Mouse (Mus musculus): Measurements from ENCODE around the gene Eno2. TPM values are rescaled to one million over a fixed set of nuclear protein-coding genes. Genes with fewer than 3 reads are reported as not detected.

The Eno2 gene
- polyA plus RNA-seq, 1 experiment from 2014 or later, result 10.7 TPM

GRCm38 (mm10) chr6:124746296-124746605 lies 23.2 kb downstream of the Eno2 start:
- ATAC-seq (ENCODE audit: insufficient number of reproducible peaks, insufficient read depth, low FRiP score, low TSS enrichment, low read depth), result 0 out of 2 replicates have a peak, but pooled peaks have one; percentile 0
- Histone ChIP-seq H3K4me1 (peaks cover 36% of the 10 kb centered on the region), H3K27ac (peak overlapping the region; percentile 86), H3K4me2 (peak overlapping the region; percentile 92), H3K9ac (peak overlapping the region; percentile 83), H3K4me3 (peak overlapping the region; percentile 51), H3K36me3 (peaks cover 68% of the 10 kb centered on the region), H3K9me3 (no peaks in the 10 kb centered on the region), H3K27me3 (no peaks in the 10 kb centered on the region)
- WGBS, result 23% methylated on average over 8 of the region's 8 CpGs

GRCm38 (mm10) chr6:124745490-124746295 lies 23.8 kb downstream of the Eno2 start:
- Histone ChIP-seq H3K4me1 (peaks cover 36% of the 10 kb centered on the region), H3K9me3 (no peaks in the 10 kb centered on the region), H3K9ac (peak overlapping the region; percentile 83), H3K4me3 (peak overlapping the region; percentile 51), H3K27ac (peak overlapping the region; percentile 86), H3K4me2 (peak overlapping the region; percentile 92), H3K27me3 (no peaks in the 10 kb centered on the region), H3K36me3 (peaks cover 68% of the 10 kb centered on the region)
- WGBS, result 1% methylated on average over 84 of the region's 85 CpGs
- ATAC-seq (ENCODE audit: insufficient number of reproducible peaks, insufficient read depth, low FRiP score, low TSS enrichment, low read depth), result peak; percentile 78

GRCm38 (mm10) chr6:124744755-124745321 lies 24.6 kb downstream of the Eno2 start:
- H3K36me3 ChIP-seq, result peaks cover 63% of the 10 kb centered on the region
- peak overlapping the region; percentile 92 for H3K4me2 ChIP-seq
- no peaks in the 10 kb centered on the region for H3K9me3 ChIP-seq
- H3K27ac ChIP-seq, result peak overlapping the region; percentile 86
- H3K27me3 ChIP-seq, result no peaks in the 10 kb centered on the region
- H3K4me3 ChIP-seq, result peak overlapping the region; percentile 51
- WGBS, result 70% methylated on average over 26 of the region's 26 CpGs
- H3K9ac ChIP-seq, result peak overlapping the region; percentile 83
- ATAC-seq (ENCODE audit: insufficient number of reproducible peaks, insufficient read depth, low FRiP score, low TSS enrichment, low read depth), result no peak
- peaks cover 40% of the 10 kb centered on the region for H3K4me1 ChIP-seq

GRCm38 (mm10) chr6:124743647-124744046 lies 25.8 kb downstream of the Eno2 start:
- peaks cover 51% of the 10 kb centered on the region for H3K4me1 ChIP-seq
- H3K4me2 ChIP-seq, result no peak overlapping the region
- ATAC-seq (ENCODE audit: insufficient number of reproducible peaks, insufficient read depth, low FRiP score, low TSS enrichment, low read depth), result no peak
- no peaks in the 10 kb centered on the region for H3K27me3 ChIP-seq
- peaks cover 58% of the 10 kb centered on the region for H3K36me3 ChIP-seq
- H3K9ac ChIP-seq, result no peak overlapping the region
- 85% methylated on average over 8 of the region's 8 CpGs for WGBS
- H3K9me3 ChIP-seq, result no peaks in the 10 kb centered on the region
- H3K4me3 ChIP-seq, result no peak overlapping the region
- peak overlapping the region; percentile 35; the same call in 1 of the 2 replicates for H3K27ac ChIP-seq

- peaks cover 53% of the 10 kb centered on the region for H3K36me3 ChIP-seq
- no peak overlapping the region for H3K4me3 ChIP-seq
- H3K4me2 ChIP-seq, result no peak overlapping the region
- no peaks in the 10 kb centered on the region for H3K9me3 ChIP-seq
- 0 out of 2 replicates have a peak overlapping the region, but pooled peaks have one; percentile 27 for H3K9ac ChIP-seq
- no peaks in the 10 kb centered on the region for H3K27me3 ChIP-seq
- H3K4me1 ChIP-seq, result peaks cover 57% of the 10 kb centered on the region
- ATAC-seq (ENCODE audit: insufficient number of reproducible peaks, insufficient read depth, low FRiP score, low TSS enrichment, low read depth), result no peak
- H3K27ac ChIP-seq, result no peak overlapping the region
- 86% methylated on average over 15 of the region's 15 CpGs for WGBS
Observed at GRCm38 (mm10) chr6:124742839-124743514, 26.5 kb downstream of the Eno2 start.

GRCm38 (mm10) chr6:124741842-124742241 lies 27.6 kb downstream of the Eno2 start:
- peak overlapping the region; percentile 78 for H3K4me2 ChIP-seq
- peaks cover 42% of the 10 kb centered on the region for H3K36me3 ChIP-seq
- no peaks in the 10 kb centered on the region for H3K27me3 ChIP-seq
- peak overlapping the region; percentile 99 for H3K27ac ChIP-seq
- H3K9ac ChIP-seq, result peak overlapping the region; percentile 92
- H3K9me3 ChIP-seq, result no peaks in the 10 kb centered on the region
- peaks cover 48% of the 10 kb centered on the region for H3K4me1 ChIP-seq
- H3K4me3 ChIP-seq, result peak overlapping the region; percentile 65
- ATAC-seq (ENCODE audit: insufficient number of reproducible peaks, insufficient read depth, low FRiP score, low TSS enrichment, low read depth), result no peak
- WGBS, result 69% methylated on average over 3 of the region's 3 CpGs

GRCm38 (mm10) chr6:124740888-124741761 lies 28.3 kb downstream of the Eno2 start, which contains the start of gene Grcc10:
Grcc10 (minus strand) TSS chr6:124741374.
- ATAC-seq (ENCODE audit: insufficient number of reproducible peaks, insufficient read depth, low FRiP score, low TSS enrichment, low read depth), result peak; percentile 71
- no peaks in the 10 kb centered on the region for H3K27me3 ChIP-seq
- peak within 1 kb of the TSS; percentile 65 for H3K4me3 ChIP-seq
- no peaks in the 10 kb centered on the region for H3K9me3 ChIP-seq
- peak within 1 kb of the TSS; percentile 99 for H3K27ac ChIP-seq
- peaks cover 36% of the 10 kb centered on the region for H3K36me3 ChIP-seq
- H3K4me2 ChIP-seq, result peak within 1 kb of the TSS; percentile 78
- H3K9ac ChIP-seq, result peak within 1 kb of the TSS; percentile 92
- WGBS, result under 1% methylated on average over 41 of the region's 41 CpGs
- peaks cover 41% of the 10 kb centered on the region for H3K4me1 ChIP-seq

- Histone ChIP-seq H3K9ac (peak overlapping the region; percentile 92), H3K36me3 (peaks cover 36% of the 10 kb centered on the region), H3K4me3 (peak overlapping the region; percentile 65), H3K4me2 (peak overlapping the region; percentile 78), H3K9me3 (no peaks in the 10 kb centered on the region), H3K4me1 (peaks cover 37% of the 10 kb centered on the region), H3K27me3 (no peaks in the 10 kb centered on the region), H3K27ac (peak overlapping the region; percentile 99)
- under 1% methylated on average over 29 of the region's 29 CpGs for WGBS
- peak; percentile 8; the same call in 1 of the 2 replicates for ATAC-seq (ENCODE audit: insufficient number of reproducible peaks, insufficient read depth, low FRiP score, low TSS enrichment, low read depth)
Observed at GRCm38 (mm10) chr6:124740211-124740887, 29.1 kb downstream of the Eno2 start.

- ATAC-seq (ENCODE audit: insufficient number of reproducible peaks, insufficient read depth, low FRiP score, low TSS enrichment, low read depth), result no peak
Observed at GRCm38 (mm10) chr6:124739231-124739796, 30.2 kb downstream of the Eno2 start.

GRCm38 (mm10) chr6:124738511-124739023 lies 30.9 kb downstream of the Eno2 start, which contains the start of gene Ptpn6:
Ptpn6 (minus strand) TSS chr6:124738714.
- peak; percentile 27; the same call in 1 of the 2 replicates for ATAC-seq (ENCODE audit: insufficient number of reproducible peaks, insufficient read depth, low FRiP score, low TSS enrichment, low read depth)

More at GRCm38 (mm10) chr6:124739231-124739796, 30.2 kb downstream of the Eno2 start:
- H3K27me3 ChIP-seq, result no peaks in the 10 kb centered on the region
- no peaks in the 10 kb centered on the region for H3K9me3 ChIP-seq
- no peak overlapping the region for H3K4me3 ChIP-seq
- peak overlapping the region; percentile 51; the same call in 1 of the 2 replicates for H3K9ac ChIP-seq
- 83% methylated on average over 10 of the region's 10 CpGs for WGBS
- peaks cover 27% of the 10 kb centered on the region for H3K36me3 ChIP-seq
- H3K27ac ChIP-seq, result peak overlapping the region; percentile 55; the same call in 1 of the 2 replicates
- peaks cover 28% of the 10 kb centered on the region for H3K4me1 ChIP-seq
- H3K4me2 ChIP-seq, result peak overlapping the region; percentile 78; the same call in 1 of the 2 replicates

More at GRCm38 (mm10) chr6:124738511-124739023, 30.9 kb downstream of the Eno2 start, which contains the start of gene Ptpn6:
- Histone ChIP-seq H3K4me1 (peaks cover 28% of the 10 kb centered on the region), H3K4me2 (peak within 1 kb of the TSS; percentile 78), H3K27ac (peak within 1 kb of the TSS; percentile 55), H3K36me3 (peaks cover 20% of the 10 kb centered on the region), H3K9ac (peak within 1 kb of the TSS; percentile 51; the same call in 1 of the 2 replicates), H3K4me3 (no peak within 1 kb of the TSS), H3K9me3 (no peaks in the 10 kb centered on the region), H3K27me3 (no peaks in the 10 kb centered on the region)
- 22% methylated on average over 15 of the region's 15 CpGs for WGBS

Data from embryonic facial prominence, embryonic 13.5 days (tissue).